Mouse (Mus musculus) intestine, embryonic 16.5 days (tissue): ENCODE results near the gene Fgfr2. TPM values are rescaled to one million over a fixed set of nuclear protein-coding genes. Genes with fewer than 3 reads are reported as not detected.

Experiments used
- ATAC-seq: fragments of 200-750 bp; cut with Nextera tagmentation; 2 replicates; pipeline ENCODE4 v1.8.0; 2017; ENCODE audit warnings: moderate TSS enrichment, moderate library complexity
- H3K27ac ChIP-seq: fragments of 300-500 bp; sonication (generic); 2 replicates; pipeline ENCODE4 v1.5.1; 2014; ENCODE audit warnings: mild to moderate bottlenecking, low read length
- H3K27me3 ChIP-seq: fragments of 300-500 bp; sonication (generic); replicated peaks from 2 replicates; pipeline ENCODE4 v1.6.1; 2014; ENCODE audit warnings: low read length, control low read depth, mixed read lengths; ENCODE audit not compliant: control insufficient read depth, insufficient read depth
- H3K36me3 ChIP-seq: fragments of 300-500 bp; sonication (generic); 2 replicates; pipeline ENCODE4 v1.6.1; 2014; ENCODE audit warnings: low read length, control low read depth; ENCODE audit not compliant: control insufficient read depth, insufficient read depth
- H3K4me1 ChIP-seq: fragments of 300-500 bp; sonication (generic); 2 replicates; pipeline ENCODE4 v1.6.1; 2014; ENCODE audit warnings: low read length, control low read depth, mixed read lengths; ENCODE audit not compliant: control insufficient read depth, insufficient read depth
- H3K4me2 ChIP-seq: fragments of 300-500 bp; sonication (generic); 2 replicates; pipeline ENCODE4 v1.6.1; 2014; ENCODE audit warnings: low read depth, low read length, control low read depth
- H3K4me3 ChIP-seq: fragments of 300-500 bp; sonication (generic); 2 replicates; pipeline ENCODE4 v1.5.1; 2014; ENCODE audit warnings: mild to moderate bottlenecking, low read length
- H3K9ac ChIP-seq: fragments of 300-500 bp; sonication (generic); 2 replicates; pipeline ENCODE4 v1.6.1; 2014; ENCODE audit warnings: low read depth, low read length
- H3K9me3 ChIP-seq: fragments of 300-500 bp; sonication (generic); 2 replicates; pipeline ENCODE4 v1.6.1; 2016; ENCODE audit warnings: low read length, control low read depth; ENCODE audit not compliant: control insufficient read depth
- WGBS: fragments of 180-500 bp; shearing (Covaris S2); extraction: QIAGEN DNeasy Blood & Tissue Kit; methylation state at CpG from one replicate; pipeline ENCODE4 v1.1.7; 2014; 5-methylcytosine and 5-hydroxymethylcytosine counted together
- polyA plus RNA-seq: library from polyadenylated mRNA; unstranded; fragments of >200 nt; fragmentation: Nextera tagmentation; extraction: Ambion mirVana; gene quantifications from 2 replicates; pipeline ENCODE4 v1.2.1, GENCODE M21; 2015

Fgfr2 gene
- polyA plus RNA-seq, 1 experiment from 2014 or later = 47.3 TPM

- Histone ChIP-seq H3K36me3 (no peaks in the 10 kb centered on the region; the same call in 1 of the 2 replicates), H3K9ac (0 out of 2 replicates have a peak overlapping the region, but pooled peaks have one; percentile 12), H3K9me3 (no peaks in the 10 kb centered on the region), H3K4me3 (peak overlapping the region; percentile 4; the same call in 1 of the 2 replicates), H3K27ac (0 out of 2 replicates have a peak overlapping the region, but pooled peaks have one; percentile 4), H3K4me2 (peak overlapping the region; percentile 41), H3K27me3 (no peaks in the 10 kb centered on the region), H3K4me1 (peaks cover 67% of the 10 kb centered on the region)
- 30% methylated on average over 8 of the region's 8 CpGs for WGBS
- no peak; the same call in 1 of the 2 replicates for ATAC-seq
These were observed 2865.0 kb downstream of the Fgfr2 start for GRCm38 (mm10) chr7:130257991-130258703.

- WGBS = 37% methylated on average over 4 of the region's 4 CpGs
- no peaks in the 10 kb centered on the region for H3K9me3 ChIP-seq
- no peaks in the 10 kb centered on the region for H3K36me3 ChIP-seq
- no peak for ATAC-seq
- no peak overlapping the region for H3K9ac ChIP-seq
- 0 out of 2 replicates have a peak overlapping the region, but pooled peaks have one; percentile 10 for H3K27ac ChIP-seq
- peaks cover 74% of the 10 kb centered on the region for H3K4me1 ChIP-seq
- no peak overlapping the region for H3K4me2 ChIP-seq
- no peaks in the 10 kb centered on the region for H3K27me3 ChIP-seq
- H3K4me3 ChIP-seq = no peak overlapping the region
These were observed 2869.9 kb downstream of the Fgfr2 start for GRCm38 (mm10) chr7:130253264-130253663.

DNA sequence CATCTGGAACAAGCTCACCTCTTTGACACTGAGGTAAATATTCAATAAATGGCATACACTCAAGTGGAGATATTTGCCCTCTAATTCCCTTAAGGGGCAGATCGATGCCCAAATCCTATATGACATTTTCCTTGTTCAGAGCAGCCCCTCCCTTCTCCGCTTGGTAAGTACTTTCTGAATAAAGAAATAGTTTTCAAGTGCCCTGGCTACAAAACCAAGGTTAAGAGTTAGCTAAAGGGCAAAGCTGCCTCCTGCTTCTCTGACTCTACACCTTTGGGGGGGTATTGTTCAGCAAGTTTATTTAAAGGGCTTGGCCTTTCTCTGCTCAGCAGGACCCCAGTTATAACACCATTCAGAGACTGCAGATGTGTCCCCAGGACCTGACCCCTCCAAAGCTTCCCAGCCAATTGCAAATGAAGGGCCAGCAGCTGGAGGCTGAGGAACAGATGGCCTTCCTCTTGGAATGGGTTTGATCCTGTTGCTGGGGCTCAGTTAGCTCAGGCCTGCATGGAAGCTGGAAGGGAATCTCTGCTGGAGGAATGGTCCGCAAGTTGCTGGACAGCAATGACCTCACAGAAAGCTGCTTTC, 2871.1 kb downstream of the Fgfr2 start:
- no peak overlapping the region for H3K9ac ChIP-seq
- peaks cover 85% of the 10 kb centered on the region for H3K4me1 ChIP-seq
- no peaks in the 10 kb centered on the region for H3K27me3 ChIP-seq
- H3K9me3 ChIP-seq = no peaks in the 10 kb centered on the region
- H3K4me2 ChIP-seq = no peak overlapping the region
- 63% methylated on average over 3 of the region's 3 CpGs for WGBS
- H3K27ac ChIP-seq = no peak overlapping the region
- no peak overlapping the region for H3K4me3 ChIP-seq
- no peaks in the 10 kb centered on the region for H3K36me3 ChIP-seq
- no peak for ATAC-seq

DNA sequence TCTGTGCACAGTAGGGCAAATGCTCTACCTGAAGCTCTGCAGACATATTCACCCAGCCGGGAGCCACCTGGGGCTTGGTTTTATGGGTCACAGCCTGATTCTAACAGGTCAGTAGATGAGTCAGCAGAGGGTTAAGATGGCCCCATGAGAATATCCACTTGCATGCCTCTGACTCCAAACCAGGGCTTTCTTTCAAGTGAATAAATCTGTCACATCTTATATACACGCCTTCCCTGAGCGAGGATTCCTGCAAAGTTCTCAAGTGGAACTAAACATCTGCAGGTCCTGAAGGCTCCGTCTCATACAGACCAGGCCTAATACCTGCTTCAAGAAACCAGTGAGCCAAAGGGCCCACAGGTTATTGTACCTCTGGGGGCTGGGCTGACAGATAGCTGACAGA, 2872.2 kb downstream of the Fgfr2 start:
- Histone ChIP-seq H3K9me3 (no peaks in the 10 kb centered on the region), H3K9ac (no peak overlapping the region), H3K27ac (no peak overlapping the region), H3K36me3 (no peaks in the 10 kb centered on the region), H3K27me3 (no peaks in the 10 kb centered on the region), H3K4me2 (no peak overlapping the region), H3K4me3 (no peak overlapping the region), H3K4me1 (peaks cover 88% of the 10 kb centered on the region)
- no peak for ATAC-seq
- 44% methylated on average over 4 of the region's 4 CpGs for WGBS

DNA sequence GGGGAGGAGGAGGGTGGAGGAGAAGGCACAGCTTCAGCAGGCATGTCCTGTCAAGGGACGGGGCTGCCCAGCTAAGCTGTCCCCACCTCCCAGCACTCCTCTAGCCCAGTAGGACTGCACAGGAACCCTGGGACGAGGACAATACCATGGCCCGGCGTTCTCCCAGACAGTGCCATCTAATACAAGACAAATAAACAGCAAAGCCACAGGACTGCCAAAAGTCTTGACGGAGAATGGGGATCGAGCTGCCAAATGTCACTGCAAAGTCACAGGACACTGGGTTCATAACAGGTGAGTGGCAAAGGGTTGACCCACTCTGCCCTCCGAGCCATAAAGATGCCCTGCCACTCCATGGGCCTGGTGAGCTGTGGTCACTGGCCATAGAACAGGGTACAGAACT, 2874.7 kb downstream of the Fgfr2 start:
- 65% methylated on average over 7 of the region's 7 CpGs for WGBS
- H3K27ac ChIP-seq = no peak overlapping the region

GRCm38 (mm10) chr7:130247831-130248230, 2875.3 kb downstream of the Fgfr2 start:
- no peak overlapping the region for H3K4me3 ChIP-seq
- no peaks in the 10 kb centered on the region for H3K27me3 ChIP-seq
- no peaks in the 10 kb centered on the region for H3K9me3 ChIP-seq
- H3K4me1 ChIP-seq = peaks cover 79% of the 10 kb centered on the region
- WGBS = 51% methylated on average over 10 of the region's 10 CpGs
- H3K4me2 ChIP-seq = no peak overlapping the region
- ATAC-seq = no peak
- no peaks in the 10 kb centered on the region for H3K36me3 ChIP-seq
- 0 out of 2 replicates have a peak overlapping the region, but pooled peaks have one; percentile 13 for H3K27ac ChIP-seq
- H3K9ac ChIP-seq = no peak overlapping the region

More for the DNA sequence above, 2874.7 kb downstream of the Fgfr2 start:
- no peaks in the 10 kb centered on the region for H3K9me3 ChIP-seq
- H3K4me2 ChIP-seq = no peak overlapping the region
- no peak for ATAC-seq
- H3K4me1 ChIP-seq = peaks cover 85% of the 10 kb centered on the region
- H3K4me3 ChIP-seq = no peak overlapping the region
- no peaks in the 10 kb centered on the region for H3K36me3 ChIP-seq
- H3K9ac ChIP-seq = no peak overlapping the region
- H3K27me3 ChIP-seq = no peaks in the 10 kb centered on the region

GRCm38 (mm10) chr7:130246483-130246882, 2876.7 kb downstream of the Fgfr2 start:
- Histone ChIP-seq H3K27me3 (no peaks in the 10 kb centered on the region), H3K9ac (peak overlapping the region; percentile 46), H3K27ac (peak overlapping the region; percentile 67), H3K4me3 (peak overlapping the region; percentile 5; the same call in 1 of the 2 replicates), H3K4me1 (peaks cover 65% of the 10 kb centered on the region), H3K9me3 (no peaks in the 10 kb centered on the region), H3K4me2 (peak overlapping the region; percentile 37; the same call in 1 of the 2 replicates), H3K36me3 (no peaks in the 10 kb centered on the region)
- 41% methylated on average over 7 of the region's 7 CpGs for WGBS
- peak; percentile 92 for ATAC-seq

DNA sequence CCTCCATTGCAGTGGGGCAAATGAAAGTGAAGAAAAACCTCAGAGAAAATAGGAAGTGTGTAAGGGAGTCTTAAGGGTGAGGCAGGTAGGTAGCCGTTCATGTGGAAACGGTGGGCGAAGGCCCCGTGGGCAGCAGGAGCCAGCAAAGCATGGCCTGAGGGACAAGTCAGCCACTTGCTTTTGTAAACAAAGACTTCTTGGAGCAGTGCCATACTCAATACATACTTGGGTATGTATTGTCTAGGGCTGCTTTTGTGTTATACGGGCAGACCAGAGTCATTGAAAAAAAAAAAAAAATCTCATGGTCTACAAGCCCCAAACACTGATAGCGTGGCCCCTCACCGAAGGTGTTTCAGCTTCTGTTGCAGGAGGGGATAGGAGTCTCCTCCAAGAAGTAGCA, 2878.6 kb downstream of the Fgfr2 start:
- Histone ChIP-seq H3K4me1 (peaks cover 50% of the 10 kb centered on the region), H3K27ac (no peak overlapping the region)
- WGBS = 49% methylated on average over 7 of the region's 7 CpGs

GRCm38 (mm10) chr7:130243811-130244210, 2879.3 kb downstream of the Fgfr2 start:
- Histone ChIP-seq H3K9me3 (no peaks in the 10 kb centered on the region), H3K4me1 (peaks cover 44% of the 10 kb centered on the region), H3K9ac (no peak overlapping the region), H3K36me3 (no peaks in the 10 kb centered on the region), H3K4me2 (no peak overlapping the region), H3K27me3 (no peaks in the 10 kb centered on the region), H3K4me3 (no peak overlapping the region), H3K27ac (no peak overlapping the region)
- ATAC-seq = no peak
- WGBS = 56% methylated on average over 4 of the region's 4 CpGs

More for the DNA sequence above, 2878.6 kb downstream of the Fgfr2 start:
- Histone ChIP-seq H3K4me3 (no peak overlapping the region), H3K27me3 (no peaks in the 10 kb centered on the region), H3K4me2 (no peak overlapping the region), H3K36me3 (no peaks in the 10 kb centered on the region), H3K9me3 (no peaks in the 10 kb centered on the region), H3K9ac (no peak overlapping the region)
- ATAC-seq = no peak
